In the genomic region with DNA sequence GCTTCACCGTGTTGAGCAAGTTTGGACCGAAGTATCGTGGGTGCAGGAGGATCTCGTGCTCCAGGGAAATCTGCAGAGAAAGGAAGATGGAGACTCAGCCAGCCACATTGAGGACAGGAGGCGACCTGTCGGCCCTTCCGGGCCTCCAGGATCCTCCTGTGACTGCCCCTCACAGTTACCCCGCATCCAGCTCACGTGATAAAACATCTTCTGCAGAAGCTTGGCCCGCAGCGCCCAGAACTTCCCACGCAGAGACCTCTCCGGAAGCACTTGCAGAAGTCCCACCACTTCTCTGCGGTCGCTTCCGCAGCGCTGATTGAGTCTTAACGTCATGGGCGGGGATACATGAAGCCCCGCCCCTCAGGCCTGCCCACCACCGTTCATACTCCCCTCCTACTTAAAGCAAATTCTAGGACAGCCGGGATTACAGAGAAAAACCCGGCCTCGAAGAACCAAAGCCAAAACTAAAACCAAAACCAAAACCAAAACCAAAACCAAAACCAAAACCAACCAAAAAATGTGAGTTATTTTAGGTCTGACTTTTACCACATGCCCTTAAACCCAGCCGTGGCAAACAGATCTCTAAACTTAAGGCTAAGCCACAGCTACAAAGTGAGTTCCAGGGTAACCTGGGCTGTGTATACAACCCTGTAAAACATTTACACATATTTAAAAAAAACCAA, we compare ENCODE assay signal across 7 mouse cellular contexts. TPM values are rescaled to one million over a fixed set of nuclear protein-coding genes. Genes with fewer than 3 reads are reported as not detected.
DNase-seq lines count a peak whose midpoint lies in the region; ATAC-seq lines count a peak whose summit lies in the region.

TSS of gene Polr2g (minus strand) at position 314 of the 683 bp plus-strand sequence.

- peak within 1 kb of the TSS; percentile 80 for H3K9ac ChIP-seq in intestine, embryonic 15.5 days

- H3K4me1 ChIP-seq in intestine, embryonic 15.5 days (replicated peaks) = peaks cover 13% of the 10 kb centered on the region
- peaks cover 25% of the 10 kb centered on the region for H3K4me1 ChIP-seq in midbrain, embryonic 10.5 days

- H3K36me3 ChIP-seq in intestine, embryonic 15.5 days = peaks cover 14% of the 10 kb centered on the region
- peaks cover 32% of the 10 kb centered on the region for H3K36me3 ChIP-seq in midbrain, embryonic 10.5 days

- ATAC-seq in intestine, embryonic 15.5 days = peak; percentile 86

- H3K4me2 ChIP-seq in intestine, embryonic 15.5 days (replicated peaks) = peak within 1 kb of the TSS; percentile 83

- H3K27me3 ChIP-seq in intestine, embryonic 15.5 days (replicated peaks) = no peaks in the 10 kb centered on the region
- H3K27me3 ChIP-seq in midbrain, embryonic 10.5 days (ENCODE audit: low read depth, poor library complexity, severe bottlenecking) = no peaks in the 10 kb centered on the region

- DNase-seq in adrenal gland, adult 2 months = peak; percentile 94
- DNase-seq in embryo, embryonic 11.5 days (ENCODE audit: low read depth, low spot score) = peak; percentile 87
- peak; percentile 84 to 87 for DNase-seq in gastrocnemius, postnatal 36 days
- DNase-seq in left cerebral cortex, postnatal 25 days (ENCODE audit: low spot score in 2 of 2) = peak; percentile 88 to 96
- DNase-seq in midbrain, embryonic 10.5 days (ENCODE audit: low spot score) = peak; percentile 89
- DNase-seq in right cerebral cortex, postnatal 4 days = peak; percentile 83

- H3K27ac ChIP-seq in intestine, embryonic 15.5 days = peak within 1 kb of the TSS; percentile 71
- peak within 1 kb of the TSS; percentile 85 for H3K27ac ChIP-seq in midbrain, embryonic 10.5 days (replicated peaks)

- peak within 1 kb of the TSS; percentile 73 for H3K4me3 ChIP-seq in intestine, embryonic 15.5 days (replicated peaks)
- peak within 1 kb of the TSS; percentile 84 for H3K4me3 ChIP-seq in midbrain, embryonic 10.5 days

- under 1% methylated on average over 25 of the region's 25 CpGs for WGBS in intestine, embryonic 15.5 days
- WGBS in midbrain, embryonic 10.5 days = 2% methylated on average over 25 of the region's 25 CpGs

- no peaks in the 10 kb centered on the region for H3K9me3 ChIP-seq in intestine, embryonic 15.5 days
- 0 out of 2 replicates have a peak, but pooled peaks cover 2% of the 10 kb centered on the region for H3K9me3 ChIP-seq in midbrain, embryonic 10.5 days (replicated peaks)

- intact Hi-C loops in gastrocnemius, postnatal 36 days (cut with DNase I) = no loop called here
- intact Hi-C loops in left cerebral cortex, postnatal 25 days (cut with DNase I) = loop anchor here (1.0 kb wide), 1 partner anchor 21 kb away; the partner anchor contains the start of gene Ttc9c

RNA-seq across cellular contexts. Expression of gene Polr2g, which starts in this region (rescaled TPM):
- total RNA-seq in adrenal gland, adult 2 months (2021) = 100 to 1,000 TPM in 1 of 2 experiments, 10 to 100 TPM in 1; 71.9 to 103 TPM
- 24.0 and 25.9 TPM in 2 replicates for polyA plus RNA-seq in adrenal gland, adult 2 months (2012; rRNA removed)
- 10 to 100 TPM; 32.0 to 35.4 TPM for total RNA-seq in gastrocnemius, postnatal 36 days (2021)
- 137 and 147 TPM in 2 replicates for polyA plus RNA-seq in intestine, embryonic 15.5 days (2015; fragmentation: Nextera tagmentation; extraction: Ambion mirVana)
- total RNA-seq in left cerebral cortex, postnatal 25 days (2021) = 100 to 1,000 TPM; 107 to 113 TPM
- 169 and 176 TPM in 2 replicates for polyA plus RNA-seq in midbrain, embryonic 10.5 days (2016; fragmentation: Nextera tagmentation; extraction: Ambion mirVana)

Comparison
In these comparisons a context has a peak if more than half of its experiments do, and no peak if none do; other contexts are left out.
1. Peak in every context shown above with its lines: DNase-seq, ATAC-seq, H3K4me3 ChIP-seq and H3K27ac ChIP-seq.